Mouse (Mus musculus): ENCODE results near the gene Lrrfip1.

DNA sequence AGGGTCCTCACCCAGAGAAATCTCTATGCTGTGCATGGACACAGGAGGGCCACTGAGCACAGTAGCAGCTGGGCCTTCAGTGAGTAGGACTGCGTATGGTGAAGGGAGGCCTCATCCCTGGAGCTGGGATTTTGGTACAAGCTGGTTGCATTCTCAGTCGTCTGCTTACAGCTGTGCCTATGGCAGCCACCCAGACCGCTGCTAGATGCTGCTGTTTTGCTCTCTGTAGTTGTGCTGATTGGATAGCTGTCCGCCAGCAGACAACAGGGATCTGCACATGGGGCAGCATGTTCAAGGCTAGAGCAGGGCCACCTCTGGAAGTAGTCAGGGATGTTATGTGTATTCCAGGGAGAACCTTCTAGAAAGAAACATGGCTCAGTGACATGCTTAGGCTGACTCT, 33.0 kb downstream of the Lrrfip1 start:
- no peak for TF ChIP-seq CTCF (IDR thresholded peaks at IDR 0.05; ENCODE audit: borderline replicate concordance, insufficient read depth, low read depth, low read length)
- no peak for TF ChIP-seq POLR2A (IDR thresholded peaks at IDR 0.05; ENCODE audit: borderline replicate concordance, insufficient read depth, low read length)
